Mouse (Mus musculus): ENCODE data around the gene Tmem131l.

GRCm38 (mm10) chr3:83878801-83879200 lies 161.2 kb downstream of the Tmem131l start:
- TF ChIP-seq CTCF (IDR thresholded peaks at IDR 0.05; ENCODE audit: borderline replicate concordance, insufficient read depth, low read length) (no peak), POLR2A (IDR thresholded peaks at IDR 0.05; ENCODE audit: low read depth, low read length) (no peak)

All from embryonic fibroblast, embryonic 13.5 days (primary cell).